Mouse (Mus musculus): ENCODE measurements around the gene Cnih2. TPM values are rescaled to one million over a fixed set of nuclear protein-coding genes. Genes with fewer than 3 reads are reported as not detected.
"Not testable (repeated sequence)": the region's sequence is repeated elsewhere in the genome, so short reads cannot be mapped to it uniquely, and the experiment has no call there.

The Cnih2 gene
- polyA plus RNA-seq, 1 experiment from 2014 or later = 357 TPM

- WGBS = 93% methylated on average over 10 of the region's 10 CpGs
- peaks cover 37% of the 10 kb centered on the region for H3K36me3 ChIP-seq
Observed at GRCm38 (mm10) chr19:5092083-5092482, 6.2 kb downstream of the Cnih2 start.

DNA sequence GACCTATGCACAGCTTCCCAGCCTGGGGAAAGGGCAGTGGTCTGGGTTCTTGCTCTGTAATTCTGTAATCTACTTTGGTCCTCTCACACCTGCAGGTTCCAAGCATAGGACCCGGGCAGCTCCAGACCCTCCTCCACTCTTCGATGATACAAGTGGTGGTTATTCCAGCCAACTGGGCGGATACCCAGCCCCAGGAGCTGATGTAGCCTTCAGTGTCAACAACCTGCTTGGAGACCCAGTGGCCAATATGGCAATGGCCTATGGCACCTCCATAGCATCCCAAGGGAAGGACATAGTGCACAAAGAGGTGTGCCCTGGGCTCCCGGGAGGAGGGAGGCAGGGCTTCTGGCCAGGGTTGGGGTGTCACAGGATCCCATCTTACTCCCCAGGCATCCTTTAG, 9.0 kb downstream of the Cnih2 start:
- Histone ChIP-seq H3K4me1 (replicated peaks) (peaks cover 50% of the 10 kb centered on the region), H3K36me3 (peaks cover 37% of the 10 kb centered on the region)
- ATAC-seq = no peak

More at GRCm38 (mm10) chr19:5092083-5092482, 6.2 kb downstream of the Cnih2 start:
- Histone ChIP-seq H3K4me2 (replicated peaks) (no peak overlapping the region), H3K4me3 (replicated peaks) (no peak overlapping the region), H3K27ac (no peak overlapping the region), H3K27me3 (no peaks in the 10 kb centered on the region), H3K9ac (replicated peaks) (no peak overlapping the region), H3K4me1 (replicated peaks) (peaks cover 66% of the 10 kb centered on the region), H3K9me3 (no peaks in the 10 kb centered on the region)
- no peak for ATAC-seq

DNA sequence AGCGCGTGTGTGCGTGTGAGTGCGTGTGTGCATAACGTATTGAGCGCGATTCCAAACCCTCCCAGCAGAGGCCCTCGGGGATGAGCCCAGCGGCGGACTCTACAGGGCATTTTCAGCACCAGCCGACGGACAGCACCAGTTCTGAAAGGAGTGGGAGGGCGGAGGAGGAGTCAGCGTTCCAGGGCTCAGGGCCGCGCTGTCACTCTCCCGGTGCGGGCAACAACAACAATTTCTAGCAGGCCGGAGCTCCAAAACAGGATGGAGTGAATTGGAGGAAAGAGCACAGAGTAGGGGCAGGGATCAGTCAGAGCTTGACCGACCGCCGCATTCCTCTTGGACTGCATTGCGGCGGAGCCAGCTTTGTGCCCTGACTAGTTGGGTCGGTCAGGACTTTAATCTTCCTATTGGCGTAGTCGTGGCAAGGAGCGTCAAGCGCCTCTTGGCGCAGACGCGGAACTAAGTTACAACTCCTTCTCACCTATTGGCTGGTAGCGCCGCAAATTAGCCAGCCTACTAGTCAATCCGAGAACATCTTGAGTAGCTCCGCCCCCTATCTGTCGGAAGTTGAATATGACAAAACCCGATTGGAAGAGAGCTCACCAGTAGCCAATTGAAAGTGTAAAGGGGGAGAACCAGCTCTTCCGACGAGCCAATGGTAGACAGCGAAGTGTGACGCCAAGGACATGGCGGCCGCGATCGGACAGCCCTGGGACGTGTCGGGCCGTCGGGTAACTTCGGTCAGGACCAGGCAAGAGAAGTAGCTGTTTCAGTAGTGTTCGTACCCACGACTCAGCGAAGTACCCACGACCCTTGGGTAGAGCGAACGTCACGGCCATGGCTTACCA, 10.2 kb downstream of the Cnih2 start, which contains the start of gene Yif1a:
Gene Yif1a, plus strand, starts transcription at position 655 of the 845 bp plus-strand sequence.
- peak; percentile 96 for ATAC-seq
- under 1% methylated on average over 58 of the region's 58 CpGs for WGBS
- H3K4me2 ChIP-seq (replicated peaks) = peak within 1 kb of the TSS; percentile 87
- H3K9ac ChIP-seq (replicated peaks) = peak within 1 kb of the TSS; percentile 82
- peaks cover 35% of the 10 kb centered on the region for H3K27me3 ChIP-seq
- H3K36me3 ChIP-seq = peaks cover 28% of the 10 kb centered on the region
- peaks cover 38% of the 10 kb centered on the region for H3K4me1 ChIP-seq (replicated peaks)
- peak within 1 kb of the TSS; percentile 89 for H3K27ac ChIP-seq
- H3K4me3 ChIP-seq (replicated peaks) = peak within 1 kb of the TSS; percentile 89
- no peaks in the 10 kb centered on the region for H3K9me3 ChIP-seq

More for the DNA sequence above, 9.0 kb downstream of the Cnih2 start:
- Histone ChIP-seq H3K4me2 (replicated peaks) (peak overlapping the region; percentile 87), H3K27me3 (peaks cover 22% of the 10 kb centered on the region), H3K9ac (replicated peaks) (peak overlapping the region; percentile 82), H3K27ac (no peak overlapping the region), H3K9me3 (no peaks in the 10 kb centered on the region), H3K4me3 (replicated peaks) (peak overlapping the region; percentile 89)
- WGBS = 93% methylated on average over 4 of the region's 4 CpGs

DNA sequence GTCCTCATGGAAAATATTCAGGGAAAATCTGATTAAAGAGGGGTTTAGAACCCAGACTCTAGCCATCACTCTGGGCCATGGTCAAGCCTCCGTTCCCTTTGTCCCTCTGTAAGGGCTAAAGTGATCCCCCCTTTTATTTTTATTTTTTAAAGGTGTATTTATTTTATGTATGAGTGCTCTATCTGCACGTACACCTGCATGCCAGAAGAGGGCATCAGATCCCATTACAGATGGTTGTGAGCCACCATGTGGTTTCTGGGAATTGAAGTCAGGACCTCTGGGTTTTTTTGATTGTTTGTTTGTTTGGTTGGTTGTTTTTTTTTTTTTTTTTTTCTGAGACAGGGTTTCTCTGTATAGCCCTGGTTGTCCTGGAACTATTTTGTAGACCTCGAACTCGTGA, 11.8 kb downstream of the Cnih2 start:
- H3K27ac ChIP-seq; H3K9ac ChIP-seq (replicated peaks); H3K4me3 ChIP-seq (replicated peaks); ATAC-seq; H3K4me2 ChIP-seq (replicated peaks); H3K9me3 ChIP-seq: not testable (repeated sequence)
- Histone ChIP-seq H3K4me1 (replicated peaks) (peaks cover 30% of the 10 kb centered on the region), H3K27me3 (peaks cover 50% of the 10 kb centered on the region), H3K36me3 (peaks cover 13% of the 10 kb centered on the region)
- WGBS = 59% methylated on average over 4 of the region's 4 CpGs

DNA sequence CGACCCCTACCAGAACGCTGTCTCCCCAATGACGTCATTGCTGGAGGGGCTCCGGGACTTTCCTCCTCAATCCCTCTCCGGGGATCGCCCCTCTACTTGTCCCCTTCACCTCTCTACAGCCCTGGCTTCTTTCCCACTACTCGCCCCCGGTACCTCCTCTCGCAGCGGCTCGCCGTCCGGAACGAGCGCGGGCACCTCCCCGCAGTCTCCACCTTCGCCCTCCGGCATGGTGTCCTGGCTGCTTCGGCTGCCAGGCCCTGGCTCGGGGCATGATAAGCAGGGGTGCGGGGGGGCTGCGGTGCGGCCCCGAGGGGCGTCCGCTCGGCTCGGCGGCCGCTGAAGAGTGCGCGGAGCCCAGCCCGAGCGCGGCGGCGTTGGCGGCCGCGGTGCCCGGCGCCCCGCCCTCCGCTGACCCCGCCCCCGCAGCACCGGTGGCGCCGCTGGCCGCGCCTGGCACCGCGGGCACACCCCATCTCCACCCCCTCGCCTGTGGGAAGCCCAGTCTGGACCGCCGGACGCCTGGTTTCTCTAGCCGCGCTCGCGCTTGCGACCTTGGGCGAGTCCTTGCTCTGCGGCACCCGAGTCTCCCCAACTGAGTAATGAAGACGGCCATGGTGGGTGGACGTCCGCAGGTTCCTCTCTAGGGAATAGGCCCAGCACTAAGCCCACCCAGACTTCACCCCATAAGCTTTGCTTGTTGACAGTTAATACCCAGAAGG, 13.0 kb downstream of the Cnih2 start, which contains the start of gene Tmem151a:
Gene Tmem151a, minus strand, starts transcription at position 387 of the 719 bp plus-strand sequence.
- WGBS = 2% methylated on average over 64 of the region's 69 CpGs
- Histone ChIP-seq H3K9me3 (no peaks in the 10 kb centered on the region), H3K9ac (replicated peaks) (peak within 1 kb of the TSS; percentile 68), H3K4me3 (replicated peaks) (peak within 1 kb of the TSS; percentile 50), H3K36me3 (peaks cover 2% of the 10 kb centered on the region; the same call in 1 of the 2 replicates), H3K27me3 (peaks cover 63% of the 10 kb centered on the region), H3K4me1 (replicated peaks) (peaks cover 30% of the 10 kb centered on the region), H3K4me2 (replicated peaks) (peak within 1 kb of the TSS; percentile 76), H3K27ac (no peak within 1 kb of the TSS)
- no peak for ATAC-seq

DNA sequence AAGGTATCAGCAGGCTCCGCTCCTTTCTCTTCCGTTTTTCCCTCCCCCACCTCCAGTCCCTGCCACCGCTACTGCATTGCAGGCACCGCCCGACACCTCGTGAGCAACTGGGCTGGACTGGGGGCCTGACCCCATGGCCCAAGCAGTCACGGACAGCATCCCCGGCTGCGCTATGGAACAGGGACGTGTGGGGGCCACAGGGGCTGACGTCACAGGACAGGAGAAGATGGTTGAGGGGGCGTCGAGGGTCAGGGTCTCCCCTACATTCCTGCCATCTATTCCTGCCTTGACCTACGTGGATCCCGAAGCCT, 13.5 kb downstream of the Cnih2 start:
- WGBS = 6% methylated on average over 15 of the region's 15 CpGs
- Histone ChIP-seq H3K4me2 (replicated peaks) (peak overlapping the region; percentile 76), H3K9me3 (no peaks in the 10 kb centered on the region), H3K4me3 (replicated peaks) (peak overlapping the region; percentile 50), H3K4me1 (replicated peaks) (peaks cover 30% of the 10 kb centered on the region), H3K36me3 (no peaks in the 10 kb centered on the region), H3K9ac (replicated peaks) (peak overlapping the region; percentile 68), H3K27me3 (peaks cover 68% of the 10 kb centered on the region), H3K27ac (no peak overlapping the region)
- no peak for ATAC-seq

DNA sequence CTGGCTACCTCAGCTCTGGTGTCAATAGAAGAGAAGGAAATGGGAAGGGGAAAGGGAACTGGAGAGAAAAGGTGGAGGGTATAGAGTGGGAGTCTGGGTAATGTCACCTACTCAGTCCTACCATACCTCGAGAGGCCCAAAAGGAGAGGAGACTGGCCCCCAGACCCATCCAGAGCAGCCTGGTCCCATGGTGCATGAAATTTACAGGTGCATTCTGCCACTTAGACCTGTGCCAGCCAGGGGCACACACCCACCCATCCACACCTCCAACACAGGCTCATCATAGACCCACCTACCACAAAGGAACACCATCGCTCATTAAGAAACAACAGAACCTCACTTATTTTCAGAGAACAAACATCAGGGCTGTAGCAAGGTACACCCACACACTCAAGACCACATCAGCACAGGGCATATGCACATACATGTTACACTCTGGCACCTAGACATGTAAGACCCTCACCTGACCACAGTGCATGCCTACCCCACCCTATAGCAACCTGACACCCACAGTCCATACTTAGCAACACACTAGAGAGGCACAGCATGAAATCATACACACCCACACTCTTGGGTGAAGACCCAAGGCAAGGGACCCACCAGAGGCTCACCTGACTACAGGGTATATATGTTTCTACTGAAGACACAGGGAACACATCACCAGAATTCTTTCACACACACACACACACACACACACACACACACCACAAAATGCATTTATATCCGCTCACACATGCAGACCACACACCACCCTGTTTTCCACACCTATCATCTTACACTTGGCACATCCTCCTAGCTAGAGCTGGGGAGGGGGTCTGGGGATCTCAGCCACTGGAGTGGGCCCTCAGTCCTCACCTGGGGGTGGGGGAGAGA, 14.1 kb downstream of the Cnih2 start:
- Histone ChIP-seq H3K27me3 (peaks cover 72% of the 10 kb centered on the region), H3K36me3 (no peaks in the 10 kb centered on the region), H3K27ac (no peak overlapping the region), H3K4me2 (replicated peaks) (peak overlapping the region; percentile 76), H3K9me3 (no peaks in the 10 kb centered on the region), H3K9ac (replicated peaks) (no peak overlapping the region), H3K4me1 (replicated peaks) (peaks cover 25% of the 10 kb centered on the region), H3K4me3 (replicated peaks) (peak overlapping the region; percentile 50)
- ATAC-seq = no peak
- WGBS = 83% methylated on average over 3 of the region's 3 CpGs

DNA sequence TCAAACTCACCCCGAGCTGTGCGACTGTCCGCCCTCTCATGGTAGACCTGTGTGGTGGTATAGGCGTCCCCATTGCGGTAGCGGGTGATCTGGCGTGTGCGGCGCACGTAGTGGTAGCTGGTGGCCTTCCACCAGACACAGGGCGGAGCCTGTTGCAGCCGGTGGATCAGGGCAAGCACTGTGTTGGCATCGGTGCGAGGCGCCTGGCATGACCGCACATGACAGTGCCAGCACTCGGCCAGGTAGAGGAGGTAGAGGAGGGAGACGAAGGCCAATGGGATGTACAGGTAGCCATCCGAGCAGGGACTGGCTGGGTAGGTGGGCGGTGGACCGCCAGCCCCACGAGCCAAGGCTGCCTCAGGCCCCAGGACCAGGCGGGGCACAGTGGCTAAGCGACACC, 15.7 kb downstream of the Cnih2 start:
- Histone ChIP-seq H3K9me3 (no peaks in the 10 kb centered on the region), H3K4me2 (replicated peaks) (no peak overlapping the region), H3K4me1 (replicated peaks) (peaks cover 17% of the 10 kb centered on the region), H3K27me3 (peaks cover 72% of the 10 kb centered on the region), H3K9ac (replicated peaks) (no peak overlapping the region), H3K4me3 (replicated peaks) (no peak overlapping the region), H3K36me3 (no peaks in the 10 kb centered on the region), H3K27ac (no peak overlapping the region)
- WGBS = 72% methylated on average over 24 of the region's 24 CpGs
- no peak for ATAC-seq

DNA sequence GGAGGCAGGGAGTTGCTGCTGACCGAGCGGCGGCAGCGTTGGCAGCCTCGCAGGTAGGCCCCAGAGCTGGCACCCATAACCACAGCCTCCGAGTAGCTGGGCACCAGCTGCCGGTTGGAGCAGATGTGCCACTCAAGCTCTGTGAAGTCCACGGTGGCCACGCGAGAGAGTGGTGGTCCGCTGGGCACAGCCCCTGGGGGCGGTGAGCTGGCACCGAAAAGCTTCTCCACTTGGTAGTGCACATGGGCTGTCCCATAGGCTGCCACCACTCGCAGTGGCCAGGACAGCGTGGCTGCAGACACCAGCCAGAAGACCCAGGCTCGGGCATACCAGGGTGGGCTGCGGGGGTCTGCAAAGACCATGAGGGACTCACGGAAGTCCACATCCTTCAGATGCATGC, 16.3 kb downstream of the Cnih2 start:
- Histone ChIP-seq H3K27me3 (peaks cover 72% of the 10 kb centered on the region), H3K27ac (no peak overlapping the region), H3K4me3 (replicated peaks) (no peak overlapping the region), H3K9ac (replicated peaks) (no peak overlapping the region), H3K36me3 (no peaks in the 10 kb centered on the region), H3K4me2 (replicated peaks) (no peak overlapping the region), H3K9me3 (no peaks in the 10 kb centered on the region), H3K4me1 (replicated peaks) (peaks cover 11% of the 10 kb centered on the region)
- no peak for ATAC-seq
- WGBS = 70% methylated on average over 18 of the region's 18 CpGs

DNA sequence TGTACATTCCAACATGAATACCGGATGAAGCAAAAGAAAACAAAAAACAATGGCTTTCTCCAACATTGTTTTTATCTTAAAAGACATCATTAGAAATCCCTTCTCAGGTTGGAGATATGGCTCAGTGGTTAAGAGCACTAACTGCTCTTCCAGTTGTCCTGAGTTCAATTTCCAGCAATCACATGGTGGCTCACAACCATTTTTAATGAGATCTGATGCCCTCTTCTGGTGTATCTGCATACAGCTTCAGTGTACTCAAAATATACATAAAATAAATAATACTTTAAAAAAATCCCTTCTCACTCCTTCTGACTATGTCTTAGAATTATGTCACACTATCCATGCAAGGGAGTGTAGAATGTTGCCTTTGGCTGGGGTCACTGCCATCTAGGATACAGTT, 19.0 kb downstream of the Cnih2 start:
- ATAC-seq = no peak
- H3K9me3 ChIP-seq = no peaks in the 10 kb centered on the region
- H3K27me3 ChIP-seq = peaks cover 61% of the 10 kb centered on the region
- no peak overlapping the region for H3K9ac ChIP-seq (replicated peaks)
- H3K4me2 ChIP-seq (replicated peaks) = no peak overlapping the region
- H3K4me3 ChIP-seq (replicated peaks) = no peak overlapping the region
- H3K4me1 ChIP-seq (replicated peaks) = no peaks in the 10 kb centered on the region
- no peak overlapping the region for H3K27ac ChIP-seq
- H3K36me3 ChIP-seq = no peaks in the 10 kb centered on the region
- 98% methylated on average over 1 of the region's 1 CpGs for WGBS

DNA sequence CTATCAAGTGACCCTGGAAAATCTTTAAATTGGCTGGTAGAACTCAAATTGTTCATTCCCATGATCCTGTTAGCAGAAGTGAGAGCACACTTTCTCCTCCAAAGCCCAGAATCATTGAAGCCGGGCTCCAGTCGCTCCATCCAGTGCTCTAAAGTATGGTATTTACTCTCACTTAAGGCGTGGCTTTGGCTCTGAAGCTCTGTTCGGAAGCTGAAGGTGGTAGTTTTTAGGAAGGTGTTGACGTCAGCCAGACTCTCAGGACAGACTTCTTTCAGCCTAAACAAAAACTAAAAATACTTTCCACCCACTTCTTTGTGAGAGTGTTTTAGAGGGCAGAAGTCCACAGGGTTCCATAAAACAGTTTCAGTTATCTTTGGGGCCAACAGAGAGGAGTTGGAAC, 24.8 kb downstream of the Cnih2 start:
- no peak for ATAC-seq
- Histone ChIP-seq H3K9ac (replicated peaks) (no peak overlapping the region), H3K4me1 (replicated peaks) (peaks cover 28% of the 10 kb centered on the region), H3K36me3 (no peaks in the 10 kb centered on the region), H3K9me3 (no peaks in the 10 kb centered on the region), H3K27ac (no peak overlapping the region), H3K4me2 (replicated peaks) (no peak overlapping the region), H3K4me3 (replicated peaks) (no peak overlapping the region), H3K27me3 (peaks cover 47% of the 10 kb centered on the region)
- 51% methylated on average over 5 of the region's 5 CpGs for WGBS
